Mouse (Mus musculus): ENCODE results near the gene Iars2.

DNA sequence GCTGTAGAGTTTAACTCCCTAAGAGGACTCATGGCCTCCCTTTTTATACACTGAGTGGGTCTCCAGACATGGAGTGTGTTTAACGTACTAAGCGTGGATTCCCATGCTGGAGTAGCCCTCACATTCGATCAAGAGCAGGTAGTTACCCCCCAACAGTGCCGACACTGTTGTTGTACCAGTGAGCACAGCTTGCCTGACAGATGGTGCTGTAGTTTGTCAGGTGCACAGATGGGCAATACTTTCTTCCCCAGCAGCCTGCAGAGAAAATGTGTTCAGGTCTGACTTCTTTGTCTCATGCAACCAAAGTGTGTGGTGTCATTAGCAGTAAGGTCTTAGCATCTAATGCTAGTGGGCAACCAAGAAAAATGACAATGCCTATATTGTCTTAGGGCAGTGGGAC, 13.2 kb upstream of the Iars2 start:
- TF ChIP-seq MAFK (IDR thresholded peaks at IDR 0.05; ENCODE audit: insufficient read depth, low read depth, low read length) (no peak), ZC3H11A (IDR thresholded peaks at IDR 0.05; ENCODE audit: borderline replicate concordance, low read depth, low read length) (no peak), HCFC1 (IDR thresholded peaks at IDR 0.05; ENCODE audit: borderline replicate concordance, insufficient read depth, low read length) (no peak), ZNF384 (IDR thresholded peaks at IDR 0.05; ENCODE audit: low read depth, low read length) (no peak), CHD2 (IDR thresholded peaks at IDR 0.05; ENCODE audit: low read depth, low read length) (no peak)

Data from ES-E14 (cell line).